Mouse (Mus musculus) lung, embryonic 14.5 days (tissue): ENCODE data around the gene Upf1. TPM values are rescaled to one million over a fixed set of nuclear protein-coding genes. Genes with fewer than 3 reads are reported as not detected.

Source experiments
- ATAC-seq: fragments of 200-750 bp; cut with Nextera tagmentation; 2 replicates; pipeline ENCODE4 v1.8.0; 2017; ENCODE audit warnings: mild to moderate bottlenecking, moderate TSS enrichment, moderate library complexity; ENCODE audit not compliant: insufficient read depth
- DNase-seq: peaks from one replicate; pipeline ENCODE4 v3.0.0-alpha.2; 2015
- H3K27ac ChIP-seq: fragments of 300-500 bp; sonication (generic); 2 replicates; pipeline ENCODE4 v1.5.1; 2014; ENCODE audit warnings: low read depth, mild to moderate bottlenecking, moderate library complexity
- H3K27me3 ChIP-seq: fragments of 300-500 bp; sonication (generic); 2 replicates; pipeline ENCODE4 v1.6.1; 2014; ENCODE audit warnings: low read length, control low read depth; ENCODE audit not compliant: insufficient read depth
- H3K36me3 ChIP-seq: fragments of 300-500 bp; sonication (generic); 2 replicates; pipeline ENCODE4 v1.6.1; 2014; ENCODE audit warnings: control low read depth; ENCODE audit not compliant: insufficient read depth
- H3K4me1 ChIP-seq: fragments of 300-500 bp; sonication (generic); 2 replicates; pipeline ENCODE4 v1.6.1; 2014; ENCODE audit warnings: antibody characterized with exemption, control low read depth; ENCODE audit not compliant: insufficient read depth
- H3K4me2 ChIP-seq: fragments of 300-500 bp; sonication (generic); 2 replicates; pipeline ENCODE4 v1.6.1; 2014; ENCODE audit warnings: mild to moderate bottlenecking
- H3K4me3 ChIP-seq: fragments of 300-500 bp; sonication (generic); 2 replicates; pipeline ENCODE4 v1.5.1; 2014; ENCODE audit warnings: low read depth, low read length
- H3K9ac ChIP-seq: fragments of 300-500 bp; sonication (generic); 2 replicates; pipeline ENCODE4 v1.6.1; 2014
- H3K9me3 ChIP-seq: fragments of 300-500 bp; sonication (generic); 2 replicates; pipeline ENCODE4 v1.6.1; 2016; ENCODE audit warnings: low read depth, low read length, control low read depth
- CTCF ChIP-seq: IDR thresholded peaks from 2 replicates; pipeline ENCODE4 v1.5.1; 2016; ENCODE audit warnings: antibody characterized with exemption, low read depth
- WGBS: fragments of 180-500 bp; shearing (Covaris S2); extraction: QIAGEN DNeasy Blood & Tissue Kit; methylation state at CpG from one replicate; pipeline ENCODE4 v1.1.7; 2014; 5-methylcytosine and 5-hydroxymethylcytosine counted together
- polyA plus RNA-seq: library from polyadenylated mRNA; unstranded; fragments of >200 nt; fragmentation: Nextera tagmentation; extraction: Ambion mirVana; gene quantifications from 2 replicates; pipeline ENCODE4 v1.2.1, GENCODE M21; 2014

The Upf1 gene
- polyA plus RNA-seq, 1 experiment from 2014 or later: 27.2 TPM

DNA sequence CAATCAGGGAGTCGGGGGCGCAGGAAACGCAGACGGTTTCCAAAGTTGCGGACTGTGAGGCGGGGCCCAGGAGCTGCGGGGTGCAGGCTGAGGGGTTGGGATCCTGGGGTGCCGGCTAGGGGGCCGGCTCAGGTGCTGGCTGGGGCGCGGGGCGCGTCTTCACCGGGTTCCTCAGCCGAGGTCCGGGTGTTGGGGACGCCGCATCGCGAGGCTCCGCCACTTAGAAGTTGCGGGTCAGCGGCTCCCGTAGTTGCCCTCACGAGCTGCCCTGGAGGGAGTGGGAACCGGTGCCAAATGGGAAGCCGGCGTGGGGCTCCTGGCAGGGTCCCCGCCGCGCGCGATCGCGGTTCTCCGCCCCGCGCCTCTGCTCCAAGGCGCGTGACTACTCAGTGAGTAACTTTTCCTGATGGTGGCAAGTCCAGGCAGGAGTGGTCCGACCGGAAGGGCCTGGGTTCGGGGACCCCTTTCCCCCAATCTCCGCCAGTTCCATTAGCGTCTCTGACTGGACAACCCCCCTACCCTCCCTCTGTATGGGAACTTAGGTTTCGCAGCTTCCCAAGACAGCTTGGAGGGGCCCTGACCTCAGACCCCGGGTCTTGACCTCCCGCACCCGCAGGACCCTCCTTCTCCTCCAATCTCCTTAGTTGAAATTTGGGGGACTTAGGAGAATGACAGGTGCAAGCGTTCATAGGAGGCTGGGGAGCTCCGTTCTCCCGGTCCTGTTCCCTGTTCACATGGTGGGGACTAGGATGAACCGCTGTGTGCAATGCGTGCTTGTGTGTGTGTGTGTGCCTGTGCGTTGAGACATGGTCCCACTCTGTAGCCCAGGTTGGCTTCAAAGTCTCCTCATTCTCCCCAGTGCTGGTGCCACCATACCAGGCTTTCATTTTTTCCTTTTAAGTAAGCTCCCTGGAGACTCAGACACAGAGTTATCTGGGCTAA is 69.7 kb downstream of the Upf1 start:
- Histone ChIP-seq H3K27me3 (no peaks in the 10 kb centered on the region), H3K9ac (peak overlapping the region; percentile 95), H3K27ac (peak overlapping the region; percentile 52), H3K4me3 (peak overlapping the region; percentile 85), H3K9me3 (peaks cover 3% of the 10 kb centered on the region; the same call in 1 of the 2 replicates), H3K4me1 (no peaks in the 10 kb centered on the region; the same call in 1 of the 2 replicates), H3K4me2 (peak overlapping the region; percentile 89), H3K36me3 (peaks cover 39% of the 10 kb centered on the region)
- under 1% methylated on average over 53 of the region's 55 CpGs for WGBS
- ATAC-seq (peak; percentile 62), DNase-seq (peak; percentile 56)
- no peak for TF ChIP-seq CTCF

DNA sequence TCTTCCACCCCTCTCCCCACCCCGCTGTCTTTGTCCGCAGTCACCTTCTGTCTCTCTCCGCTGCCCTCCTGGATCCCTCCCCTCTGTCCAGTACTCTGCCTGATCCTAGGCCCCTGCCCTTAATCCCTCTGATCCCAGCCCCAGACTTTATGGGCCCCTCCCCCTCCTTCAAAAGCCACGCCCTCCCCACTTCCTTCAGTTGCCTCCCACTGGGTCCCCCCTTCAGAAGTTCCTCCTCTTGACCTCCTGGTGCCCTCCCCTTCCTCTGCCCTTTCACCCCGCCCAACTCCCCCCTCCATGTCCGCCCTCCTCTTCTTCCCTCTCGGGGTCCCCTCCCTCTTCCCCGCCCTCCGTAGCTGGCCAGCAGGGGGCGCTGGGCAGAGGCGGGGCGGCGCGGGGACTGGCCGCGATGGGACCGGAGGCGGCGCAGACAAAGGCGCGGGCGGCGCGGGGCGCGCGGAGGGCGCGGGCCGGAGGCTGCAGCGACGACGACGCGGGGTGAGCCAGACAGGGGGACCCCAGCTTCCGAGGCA is 70.4 kb downstream of the Upf1 start, which contains the start of gene Homer3:
Gene Homer3, plus strand, starts transcription at position 225 of the 533 bp plus-strand sequence.
- Histone ChIP-seq H3K27ac (peak within 1 kb of the TSS; percentile 79), H3K4me2 (peak within 1 kb of the TSS; percentile 89), H3K36me3 (peaks cover 32% of the 10 kb centered on the region), H3K4me3 (peak within 1 kb of the TSS; percentile 85), H3K9me3 (peaks cover 3% of the 10 kb centered on the region; the same call in 1 of the 2 replicates), H3K4me1 (no peaks in the 10 kb centered on the region; the same call in 1 of the 2 replicates), H3K9ac (peak within 1 kb of the TSS; percentile 95), H3K27me3 (no peaks in the 10 kb centered on the region)
- 2% methylated on average over 36 of the region's 36 CpGs for WGBS
- peak; percentile 88 for TF ChIP-seq CTCF
- ATAC-seq: peak; percentile 92
- peak; percentile 92 for DNase-seq

Other genes starting within 250 kb of the Upf1 start
- 0.05 and 0.07 TPM in 2 replicates for gene Ncan, start 232.4 kb downstream of the Upf1 start, polyA plus RNA-seq
- 23.1 and 25.2 TPM in 2 replicates for gene Nr2c2ap, start 221.9 kb downstream of the Upf1 start, polyA plus RNA-seq
- gene Rfxank, start 214.1 kb downstream of the Upf1 start, polyA plus RNA-seq: 17.3 TPM in 2 replicates
- 42.5 and 45.7 TPM in 2 replicates for gene Borcs8, start 213.8 kb downstream of the Upf1 start, polyA plus RNA-seq
- gene Mef2b, start 213.6 kb downstream of the Upf1 start, polyA plus RNA-seq: 0.26 and 0.28 TPM in 2 replicates
- gene Tmem161a, start 180.9 kb downstream of the Upf1 start, polyA plus RNA-seq: 49.1 and 50.5 TPM in 2 replicates
- gene Slc25a42, start 141.0 kb downstream of the Upf1 start, polyA plus RNA-seq: 2.9 and 3.2 TPM in 2 replicates
- 33.4 and 33.5 TPM in 2 replicates for gene Sugp2, start 119.1 kb downstream of the Upf1 start, polyA plus RNA-seq
- 27.8 and 28.6 TPM in 2 replicates for gene Armc6, start 118.8 kb downstream of the Upf1 start, polyA plus RNA-seq
- gene Homer3, start 70.5 kb downstream of the Upf1 start, polyA plus RNA-seq: 66.4 and 77.9 TPM in 2 replicates
- gene Ddx49, start 50.8 kb downstream of the Upf1 start, polyA plus RNA-seq: 46.1 and 47.9 TPM in 2 replicates
- gene Cope, start 50.8 kb downstream of the Upf1 start, polyA plus RNA-seq: 286 and 303 TPM in 2 replicates
- gene Cers1, start 37.5 kb downstream of the Upf1 start, polyA plus RNA-seq: 2.7 and 3.6 TPM in 2 replicates
- 2.4 and 4.2 TPM in 2 replicates for gene Gdf1, start 23.5 kb downstream of the Upf1 start, polyA plus RNA-seq
- gene Comp, start 20.3 kb upstream of the Upf1 start, polyA plus RNA-seq: 0.43 and 0.53 TPM in 2 replicates
- 15.5 and 21.8 TPM in 2 replicates for gene Crtc1, start 86.3 kb upstream of the Upf1 start, polyA plus RNA-seq
- 21.8 and 24.4 TPM in 2 replicates for gene Klhl26, start 123.7 kb upstream of the Upf1 start, polyA plus RNA-seq
- gene Tmem59l, start 134.1 kb upstream of the Upf1 start, polyA plus RNA-seq: 6.7 and 8.3 TPM in 2 replicates
- gene Crlf1, start 139.9 kb upstream of the Upf1 start, polyA plus RNA-seq: 151 and 165 TPM in 2 replicates
- 113 and 126 TPM in 2 replicates for gene Rex1bd, start 153.5 kb upstream of the Upf1 start, polyA plus RNA-seq
- gene Uba52, start 157.5 kb upstream of the Upf1 start, polyA plus RNA-seq: 964 and 1,036 TPM in 2 replicates
- 239 and 245 TPM in 2 replicates for gene Fkbp8, start 174.4 kb upstream of the Upf1 start, polyA plus RNA-seq
- gene Kxd1, start 174.7 kb upstream of the Upf1 start, polyA plus RNA-seq: 56.3 and 59.0 TPM in 2 replicates
- gene Ell, start 186.2 kb upstream of the Upf1 start, polyA plus RNA-seq: 18.5 and 20.0 TPM in 2 replicates
- 91.6 and 107 TPM in 2 replicates for gene Isyna1, start 241.1 kb upstream of the Upf1 start, polyA plus RNA-seq